Mouse (Mus musculus) bone marrow, adult 2 months (tissue): ENCODE data around the gene Tmem53. TPM values are rescaled to one million over a fixed set of nuclear protein-coding genes. Genes with fewer than 3 reads are reported as not detected.

Experiments used
- H3K27ac ChIP-seq: fragments of 200-500 bp; 2 replicates; pipeline ENCODE4 v1.5.1; 2012; ENCODE audit warnings: low read depth, mild to moderate bottlenecking, control low read depth, inconsistent platforms, low read length; ENCODE audit not compliant: control insufficient read depth, poor library complexity, insufficient read depth
- H3K4me1 ChIP-seq: fragments of 200-500 bp; 2 replicates; pipeline ENCODE4 v1.6.1; 2011; ENCODE audit warnings: low read length; ENCODE audit not compliant: control insufficient read depth, insufficient read depth
- H3K4me3 ChIP-seq: fragments of 200-500 bp; replicated peaks from 2 replicates; pipeline ENCODE3; 2011; ENCODE audit warnings: mild to moderate bottlenecking, low read depth, low read length, control low read depth; ENCODE audit not compliant: control insufficient read depth
- CTCF ChIP-seq: fragments of 200-500 bp; IDR thresholded peaks from 2 replicates; pipeline ENCODE4 v1.5.1; 2011; ENCODE audit warnings: low read length, control low read depth; ENCODE audit not compliant: control insufficient read depth, insufficient read depth
- POLR2A ChIP-seq: fragments of 200-500 bp; IDR thresholded peaks from 2 replicates; pipeline ENCODE4 v1.6.1; 2011; ENCODE audit warnings: low read depth, mild to moderate bottlenecking, control low read depth, low read length, borderline replicate concordance; ENCODE audit not compliant: control insufficient read depth
- WGBS: fragments of 180-500 bp; shearing (Covaris S2); methylation state at CpG from one replicate; pipeline ENCODE4 v1.1.7; 2018; 5-methylcytosine and 5-hydroxymethylcytosine counted together
- polyA plus RNA-seq: library from polyadenylated mRNA; stranded (reverse); fragments of >200 nt; gene quantifications from 2 replicates; pipeline ENCODE4 v1.2.4, GENCODE M21; 2011; ENCODE audit warnings: low replicate concordance; ENCODE audit not compliant: missing spikeins, insufficient read depth, insufficient read length

Gene Tmem53
- polyA plus RNA-seq, 1 experiment = 1.7 TPM

DNA sequence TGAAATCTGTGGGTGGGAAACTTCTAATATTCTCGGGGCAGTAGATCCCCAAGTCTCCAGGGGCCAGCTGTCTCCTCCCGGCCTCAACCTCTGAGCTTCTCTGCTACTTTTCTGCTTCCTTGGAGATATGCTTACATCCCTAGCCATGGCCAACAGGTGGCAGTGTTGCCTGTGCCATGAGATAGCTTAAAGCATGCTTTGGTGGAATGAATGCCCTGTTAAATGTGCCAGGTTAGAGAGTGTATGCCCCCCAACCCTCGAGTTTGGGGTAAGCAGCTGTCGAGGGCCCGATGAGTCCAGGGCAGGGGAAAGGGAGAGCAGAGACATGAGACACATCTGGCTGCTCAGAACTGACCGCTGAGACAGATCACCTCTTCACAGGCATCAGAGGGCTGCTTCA, 18.5 kb downstream of the Tmem53 start:
- Histone ChIP-seq H3K27ac (no peak overlapping the region), H3K4me1 (no peaks in the 10 kb centered on the region), H3K4me3 (no peak overlapping the region)
- WGBS = 18% methylated on average over 6 of the region's 6 CpGs
- TF ChIP-seq CTCF (peak; percentile 88), POLR2A (no peak)

GRCm38 (mm10) chr4:117272459-117272858, 20.7 kb downstream of the Tmem53 start:
- WGBS = 78% methylated on average over 12 of the region's 12 CpGs
- TF ChIP-seq POLR2A (no peak), CTCF (no peak)
- Histone ChIP-seq H3K4me1 (no peaks in the 10 kb centered on the region), H3K4me3 (no peak overlapping the region), H3K27ac (no peak overlapping the region)

GRCm38 (mm10) chr4:117274720-117275119, 23.0 kb downstream of the Tmem53 start:
- Histone ChIP-seq H3K4me1 (no peaks in the 10 kb centered on the region), H3K4me3 (no peak overlapping the region), H3K27ac (no peak overlapping the region)
- 91% methylated on average over 4 of the region's 4 CpGs for WGBS
- TF ChIP-seq CTCF = no peak
- no peak for TF ChIP-seq POLR2A

DNA sequence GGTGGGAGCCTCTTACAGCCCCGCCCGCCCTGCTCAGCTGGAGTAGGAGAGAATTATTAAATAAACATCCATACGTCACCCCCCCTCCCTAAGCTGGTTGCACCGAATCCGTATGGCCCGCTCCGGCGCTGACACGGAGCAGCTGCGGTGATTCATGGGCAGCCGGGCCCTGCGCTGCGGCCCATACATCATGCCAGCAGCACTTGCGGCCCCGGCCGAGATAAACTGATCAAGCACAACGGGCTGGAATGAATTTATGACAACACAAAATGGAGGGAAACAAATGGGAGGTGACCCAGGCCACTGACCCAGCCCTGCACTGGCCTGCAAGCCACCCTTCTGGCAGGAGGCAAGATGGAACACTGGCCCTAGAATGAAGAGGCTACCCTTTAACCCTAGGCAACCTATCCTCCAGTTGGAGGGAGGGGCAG, 24.5 kb downstream of the Tmem53 start:
- H3K4me3 ChIP-seq = no peak overlapping the region
- no peaks in the 10 kb centered on the region for H3K4me1 ChIP-seq
- 94% methylated on average over 17 of the region's 17 CpGs for WGBS
- no peak overlapping the region for H3K27ac ChIP-seq
- TF ChIP-seq CTCF (no peak), POLR2A (no peak)

- TF ChIP-seq CTCF = no peak
- no peak for TF ChIP-seq POLR2A
- WGBS = 95% methylated on average over 13 of the region's 13 CpGs
- H3K4me1 ChIP-seq = no peaks in the 10 kb centered on the region
- no peak overlapping the region for H3K27ac ChIP-seq
- H3K4me3 ChIP-seq = no peak overlapping the region
Measured at GRCm38 (mm10) chr4:117277021-117277420, 25.3 kb downstream of the Tmem53 start.

DNA sequence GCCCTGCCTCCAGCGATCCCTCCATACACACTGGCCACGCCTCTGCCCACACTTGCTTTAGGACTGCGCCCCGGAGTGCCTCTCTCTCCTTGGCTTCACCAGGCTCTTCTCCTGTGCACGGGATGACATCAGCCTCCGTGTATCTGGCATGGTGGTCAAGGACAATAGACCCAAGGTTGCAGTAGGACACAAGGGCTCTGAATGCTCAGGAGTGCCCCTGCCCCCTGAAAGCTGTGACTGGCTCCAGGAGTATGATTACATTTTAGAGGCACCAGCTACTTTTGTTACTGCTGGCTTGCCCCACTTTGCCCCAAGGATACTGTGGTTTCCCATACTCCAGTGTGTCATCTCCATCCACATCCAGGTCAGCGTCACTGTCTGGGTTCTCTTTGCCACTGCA, 25.9 kb downstream of the Tmem53 start:
- Histone ChIP-seq H3K27ac (no peak overlapping the region), H3K4me3 (no peak overlapping the region), H3K4me1 (no peaks in the 10 kb centered on the region)
- TF ChIP-seq CTCF (no peak), POLR2A (no peak)
- WGBS = 92% methylated on average over 7 of the region's 7 CpGs

- no peak overlapping the region for H3K4me3 ChIP-seq
- no peak overlapping the region for H3K27ac ChIP-seq
- no peaks in the 10 kb centered on the region for H3K4me1 ChIP-seq
- TF ChIP-seq POLR2A (no peak), CTCF (no peak)
- WGBS = 91% methylated on average over 10 of the region's 10 CpGs
Measured at GRCm38 (mm10) chr4:117278381-117279252, 26.9 kb downstream of the Tmem53 start.

DNA sequence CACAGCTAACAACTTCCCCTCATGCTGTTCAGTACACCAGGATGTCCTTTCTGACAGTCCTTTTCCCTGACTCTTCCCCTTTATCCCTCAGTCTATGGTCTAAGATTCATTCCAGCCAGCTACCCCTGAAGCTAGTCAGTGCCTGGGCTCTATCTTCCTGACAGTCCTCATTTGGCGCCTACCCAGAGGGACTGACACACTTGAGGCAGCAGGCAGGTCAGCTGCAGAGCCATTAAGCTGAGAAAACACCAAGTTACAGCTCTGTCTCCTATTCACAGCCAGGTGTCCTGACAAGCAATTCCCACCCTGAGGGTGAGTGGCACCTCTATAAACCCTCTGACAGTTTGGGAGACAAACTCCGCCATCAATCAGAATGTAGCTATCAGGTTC, 27.5 kb downstream of the Tmem53 start:
- Histone ChIP-seq H3K4me1 (no peaks in the 10 kb centered on the region), H3K4me3 (no peak overlapping the region), H3K27ac (no peak overlapping the region)
- TF ChIP-seq CTCF = no peak
- TF ChIP-seq POLR2A = no peak
- WGBS = 75% methylated on average over 2 of the region's 2 CpGs

GRCm38 (mm10) chr4:117280397-117280930, 28.7 kb downstream of the Tmem53 start:
- H3K4me3 ChIP-seq = no peak overlapping the region
- H3K27ac ChIP-seq = no peak overlapping the region
- H3K4me1 ChIP-seq = no peaks in the 10 kb centered on the region
- TF ChIP-seq CTCF (no peak), POLR2A (no peak)
- WGBS = 92% methylated on average over 8 of the region's 8 CpGs
